Mouse (Mus musculus) MEL (cell line): ENCODE data around the gene Myt1l. TPM values are rescaled to one million over a fixed set of nuclear protein-coding genes. Genes with fewer than 3 reads are reported as not detected.

ENCODE experiments used
- DNase-seq: peaks from one replicate; pipeline ENCODE4 v3.0.0; 2011; ENCODE audit warnings: low read depth, low spot score
- H3K27ac ChIP-seq: 2 replicates; pipeline ENCODE4 v1.5.1; 2012; ENCODE audit warnings: low read depth, mild to moderate bottlenecking, control low read depth, low read length, moderate library complexity; ENCODE audit not compliant: control insufficient read depth
- H3K27me3 ChIP-seq, 2 experiments: fragments of 150-350 bp in 1 of 2; sonication (generic) in 1 of 2; 2 replicates each; pipeline ENCODE4 v1.6.1; 2012; ENCODE audit warnings: low read length in 2 of 2, mild to moderate bottlenecking in 2 of 2, improper control_type of control experiment in 1 of 2, moderate library complexity in 1 of 2; ENCODE audit not compliant: insufficient read depth in 2 of 2, control insufficient read depth in 1 of 2
- H3K36me3 ChIP-seq, 2 experiments: 2 replicates each; pipeline ENCODE4 v1.6.1; 2012 to 2014; ENCODE audit warnings: low read length in 2 of 2, improper control_type of control experiment in 1 of 2, inconsistent platforms in 1 of 2, mild to moderate bottlenecking in 1 of 2; ENCODE audit not compliant: insufficient read depth in 2 of 2, control insufficient read depth in 1 of 2
- H3K4me1 ChIP-seq, 2 experiments: fragments of 150-350 bp in 1 of 2; sonication (generic) in 1 of 2; 2 replicates each; pipeline ENCODE4 v1.6.1; 2012; ENCODE audit warnings: low read length in 2 of 2, improper control_type of control experiment in 1 of 2, mild to moderate bottlenecking in 1 of 2; ENCODE audit not compliant: insufficient read depth in 2 of 2, control insufficient read depth in 1 of 2
- H3K4me3 ChIP-seq, 2 experiments: fragments of 150-350 bp in 1 of 2; sonication (generic) in 1 of 2; 2 replicates each; pipeline ENCODE4 v1.5.1; 2012; ENCODE audit warnings: low read depth in 2 of 2, low read length in 2 of 2, mild to moderate bottlenecking in 2 of 2, moderate library complexity in 2 of 2, control low read depth in 1 of 2, improper control_type of control experiment in 1 of 2; ENCODE audit not compliant: control insufficient read depth in 1 of 2, insufficient read depth in 1 of 2
- H3K79me2 ChIP-seq: 2 replicates; pipeline ENCODE4 v1.6.1; 2012; ENCODE audit warnings: mild to moderate bottlenecking, low read length, moderate library complexity; ENCODE audit not compliant: control insufficient read depth, poor library complexity, insufficient read depth
- H3K9ac ChIP-seq: 2 replicates; pipeline ENCODE4 v1.6.1; 2012; ENCODE audit warnings: low read depth, mild to moderate bottlenecking, control low read depth, low read length, moderate library complexity; ENCODE audit not compliant: control insufficient read depth, poor library complexity, severe bottlenecking
- H3K9me3 ChIP-seq: fragments of 150-350 bp; sonication (generic); replicated peaks from 2 replicates; pipeline ENCODE4 v1.6.1; 2012; ENCODE audit warnings: mild to moderate bottlenecking, low read length, improper control_type of control experiment, moderate library complexity; ENCODE audit not compliant: insufficient read depth
- BHLHE40 ChIP-seq: IDR thresholded peaks from 2 replicates; pipeline ENCODE4 v1.6.1; 2012; ENCODE audit warnings: low read depth, mild to moderate bottlenecking, inconsistent platforms, low read length, improper control_type of control experiment, borderline replicate concordance
- CTCF ChIP-seq, 3 experiments: IDR thresholded peaks in 2 of 3; conservative IDR thresholded peaks in 1 of 3; 2 replicates each; pipeline ENCODE4 v1.5.1; 2011 to 2012; ENCODE audit warnings: low read length in 3 of 3, low read depth in 2 of 3, mild to moderate bottlenecking in 2 of 3, improper control_type of control experiment in 1 of 3, inconsistent platforms in 1 of 3, mixed read lengths in 1 of 3, moderate library complexity in 1 of 3; ENCODE audit not compliant: control insufficient read depth in 1 of 3, insufficient read depth in 1 of 3, poor library complexity in 1 of 3, severe bottlenecking in 1 of 3
- E2F4 ChIP-seq: IDR thresholded peaks from 2 replicates; pipeline ENCODE4 v1.6.1; 2011; ENCODE audit warnings: low read depth, low read length, improper control_type of control experiment, borderline replicate concordance
- ELF1 ChIP-seq: IDR thresholded peaks from 2 replicates; pipeline ENCODE4 v1.6.1; 2014; ENCODE audit warnings: low read depth, mild to moderate bottlenecking, inconsistent platforms, low read length, improper control_type of control experiment, moderate library complexity
- ETS1 ChIP-seq: IDR thresholded peaks from 2 replicates; pipeline ENCODE4 v1.6.1; 2012; ENCODE audit warnings: low read depth, mild to moderate bottlenecking, inconsistent platforms, low read length, improper control_type of control experiment, moderate library complexity
- GABPA ChIP-seq: IDR thresholded peaks from 2 replicates; pipeline ENCODE4 v1.6.1; 2012; ENCODE audit warnings: low read depth, mild to moderate bottlenecking, inconsistent platforms, low read length, improper control_type of control experiment, moderate library complexity
- JUND ChIP-seq: IDR thresholded peaks from 2 replicates; pipeline ENCODE4 v1.6.1; 2011; ENCODE audit warnings: low read depth, mild to moderate bottlenecking, improper control_type of control experiment, low read length
- KAT2A ChIP-seq: conservative IDR thresholded peaks from 2 replicates; pipeline ENCODE4 v1.6.1; 2012; ENCODE audit warnings: low read depth, low read length, improper control_type of control experiment, inconsistent platforms
- MAFK ChIP-seq: IDR thresholded peaks from 2 replicates; pipeline ENCODE4 v1.6.1; 2011; ENCODE audit warnings: low read depth, mild to moderate bottlenecking, low read length, improper control_type of control experiment, borderline replicate concordance
- MAX ChIP-seq: IDR thresholded peaks from 2 replicates; pipeline ENCODE4 v1.6.1; 2011; ENCODE audit warnings: low read length, improper control_type of control experiment
- MEF2A ChIP-seq: IDR thresholded peaks from 2 replicates; pipeline ENCODE4 v1.6.1; 2014; ENCODE audit warnings: low read depth, mild to moderate bottlenecking, inconsistent platforms, low read length, improper control_type of control experiment; ENCODE audit not compliant: poor library complexity, insufficient replicate concordance, severe bottlenecking; ENCODE audit errors: extremely low read depth
- MXI1 ChIP-seq: IDR thresholded peaks from 2 replicates; pipeline ENCODE4 v1.6.1; 2011; ENCODE audit warnings: mild to moderate bottlenecking, low read depth, low read length, improper control_type of control experiment
- POLR2A ChIP-seq, 2 experiments: IDR thresholded peaks; 2 replicates each; pipeline ENCODE4 v1.6.1; 2011 to 2012; ENCODE audit warnings: low read length in 2 of 2, mild to moderate bottlenecking in 2 of 2, control low read depth in 1 of 2, improper control_type of control experiment in 1 of 2, low read depth in 1 of 2, moderate library complexity in 1 of 2; ENCODE audit not compliant: control insufficient read depth in 1 of 2, insufficient read depth in 1 of 2, poor library complexity in 1 of 2
- POLR2AphosphoS2 ChIP-seq: IDR thresholded peaks from 2 replicates; pipeline ENCODE4 v1.6.1; 2011; ENCODE audit warnings: low read length, improper control_type of control experiment
- RAD21 ChIP-seq: IDR thresholded peaks from 2 replicates; pipeline ENCODE4 v1.6.1; 2011; ENCODE audit warnings: mild to moderate bottlenecking, low read depth, low read length, improper control_type of control experiment
- TCF12 ChIP-seq: IDR thresholded peaks from 2 replicates; pipeline ENCODE4 v1.6.1; 2014; ENCODE audit warnings: low read depth, mild to moderate bottlenecking, inconsistent platforms, low read length, improper control_type of control experiment, moderate library complexity
- ZKSCAN1 ChIP-seq: IDR thresholded peaks from 2 replicates; pipeline ENCODE4 v1.6.1; 2012; ENCODE audit warnings: low read depth, mild to moderate bottlenecking, inconsistent platforms, low read length, improper control_type of control experiment, moderate library complexity
- polyA plus RNA-seq, 2 experiments: library from polyadenylated mRNA; stranded (reverse) in 1 of 2; unstranded in 1 of 2; fragments of >175 nt in 1 of 2; fragments of >200 nt in 1 of 2; gene quantifications; 2 replicates each; pipeline versions ENCODE4 v1.2.1 to v1.2.4; 2012; ENCODE audit warnings: low replicate concordance in 2 of 2, low read depth in 1 of 2; ENCODE audit not compliant: insufficient read length in 2 of 2, insufficient read depth in 1 of 2, missing spikeins in 1 of 2
- total RNA-seq: library from RNA; depleted of rRNA; stranded (reverse); fragments of 300-350 nt; gene quantifications from 2 replicates; pipeline ENCODE4 v1.2.3, GENCODE M21; 2012

The Myt1l gene
- total and polyA plus RNA-seq, 3 experiments: not detected

DNA sequence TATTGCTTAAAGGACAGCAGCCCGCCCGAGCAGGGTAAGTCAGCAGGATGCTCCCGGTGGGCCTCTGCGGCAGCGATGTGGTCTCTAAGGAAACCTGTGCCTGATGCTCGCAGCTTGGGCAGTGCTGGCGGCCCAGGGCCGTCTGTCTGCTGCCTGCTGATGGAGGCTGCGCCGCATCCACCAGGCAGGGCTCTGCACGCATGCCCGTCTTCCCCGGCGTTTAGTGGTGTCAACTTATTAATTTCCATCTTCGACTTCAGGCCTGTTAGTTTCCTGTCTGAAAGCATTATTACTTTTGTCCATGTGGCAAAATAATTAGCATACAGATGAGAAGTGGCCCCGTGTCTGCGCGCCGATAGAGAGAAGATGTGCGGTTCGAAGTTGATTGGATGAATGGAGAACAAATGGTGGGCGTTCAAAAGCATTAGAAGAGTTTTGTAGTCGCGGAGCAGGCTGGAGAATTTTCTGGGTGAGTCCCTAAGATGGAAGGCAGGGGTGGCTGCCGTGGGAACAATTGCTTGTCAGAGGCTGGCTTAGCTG, 6.6 kb downstream of the Myt1l start:
- Histone ChIP-seq H3K4me3 (no peak overlapping the region), H3K4me1 (no peaks in the 10 kb centered on the region), H3K9me3 (no peaks in the 10 kb centered on the region), H3K9ac (no peak overlapping the region), H3K27ac (no peak overlapping the region), H3K27me3 (no peaks in the 10 kb centered on the region), H3K79me2 (no peaks in the 10 kb centered on the region), H3K36me3 (no peaks in the 10 kb centered on the region)
- no peak for DNase-seq
- TF ChIP-seq MEF2A (no peak), TCF12 (no peak), MXI1 (no peak), BHLHE40 (no peak), MAFK (no peak), CTCF (IDR thresholded peaks at IDR 0.05 in 2 of 3, conservative IDR thresholded peaks at IDR 0.05 in 1 of 3; ENCODE audit: control insufficient read depth in 1 of 3, insufficient read depth in 1 of 3, low read depth in 2 of 3, low read length in 3 of 3, poor library complexity in 1 of 3, severe bottlenecking in 1 of 3) (no peak), POLR2A (IDR thresholded peaks at IDR 0.05; ENCODE audit: control insufficient read depth in 1 of 2, insufficient read depth in 1 of 2, low read depth in 1 of 2, low read length in 2 of 2, poor library complexity in 1 of 2) (no peak)

GRCm38 (mm10) chr12:29537916-29538315, 9.7 kb downstream of the Myt1l start:
- Histone ChIP-seq H3K79me2 (no peaks in the 10 kb centered on the region), H3K27ac (no peak overlapping the region), H3K27me3 (no peaks in the 10 kb centered on the region), H3K36me3 (no peaks in the 10 kb centered on the region), H3K4me3 (no peak overlapping the region), H3K4me1 (no peaks in the 10 kb centered on the region), H3K9me3 (no peaks in the 10 kb centered on the region), H3K9ac (no peak overlapping the region)
- no peak for DNase-seq
- TF ChIP-seq GABPA (no peak), MAX (no peak), POLR2AphosphoS2 (no peak), E2F4 (no peak), ELF1 (no peak), MXI1 (no peak), ZKSCAN1 (no peak), RAD21 (no peak), JUND (no peak), ETS1 (no peak), KAT2A (no peak)
